Mouse (Mus musculus) c-Kit-positive CD71-positive TER-119-positive erythroid progenitor cells, embryonic 14.5 days (primary cell): ENCODE measurements around the gene Mex3d.

Experiments
- DNase-seq: peaks from one replicate; pipeline ENCODE4 v3.0.0-alpha.2; 2013; ENCODE audit warnings: low spot score

Mex3d gene

GRCm38 (mm10) chr10:80387522-80387959, at the start of gene Mex3d:
Gene Mex3d, minus strand, starts transcription at chr10:80387659.
- DNase-seq: peak; percentile 69

GRCm38 (mm10) chr10:80436276-80436675, 48.8 kb upstream of the Mex3d start:
- DNase-seq: no peak

GRCm38 (mm10) chr10:80435764-80436163, 48.3 kb upstream of the Mex3d start:
- DNase-seq: peak; percentile 66

GRCm38 (mm10) chr10:80434823-80435222, 47.4 kb upstream of the Mex3d start:
- no peak for DNase-seq

- DNase-seq: no peak
Observed at GRCm38 (mm10) chr10:80434233-80434592, 46.8 kb upstream of the Mex3d start.

- DNase-seq: peak; percentile 95
Observed at GRCm38 (mm10) chr10:80433513-80434232, 46.2 kb upstream of the Mex3d start, which contains the start of gene Tcf3. Gene Tcf3, minus strand, starts transcription at chr10:80433647.

- no peak for DNase-seq
Observed at GRCm38 (mm10) chr10:80432936-80433512, 45.6 kb upstream of the Mex3d start.

GRCm38 (mm10) chr10:80432387-80432785, 44.9 kb upstream of the Mex3d start:
- DNase-seq: no peak

GRCm38 (mm10) chr10:80431570-80432386, 44.3 kb upstream of the Mex3d start:
- no peak for DNase-seq

- DNase-seq: no peak
Observed at GRCm38 (mm10) chr10:80430375-80430980, 43.0 kb upstream of the Mex3d start.

- DNase-seq: no peak
Observed at GRCm38 (mm10) chr10:80429800-80430199, 42.3 kb upstream of the Mex3d start.

- DNase-seq: no peak
Observed at GRCm38 (mm10) chr10:80425041-80425440, 37.6 kb upstream of the Mex3d start.

- peak; percentile 87 for DNase-seq
Observed at GRCm38 (mm10) chr10:80423562-80423961, 36.1 kb upstream of the Mex3d start.

- DNase-seq: peak; percentile 80
Observed at GRCm38 (mm10) chr10:80421651-80422472, 34.4 kb upstream of the Mex3d start.

GRCm38 (mm10) chr10:80421208-80421607, 33.7 kb upstream of the Mex3d start:
- DNase-seq: no peak

- DNase-seq: no peak
Observed at GRCm38 (mm10) chr10:80420729-80421128, 33.3 kb upstream of the Mex3d start.

GRCm38 (mm10) chr10:80419419-80419818, 32.0 kb upstream of the Mex3d start:
- DNase-seq: peak; percentile 37

- DNase-seq: peak; percentile 56
Observed at GRCm38 (mm10) chr10:80418311-80418710, 30.9 kb upstream of the Mex3d start.

- DNase-seq: no peak
Observed at GRCm38 (mm10) chr10:80417841-80418240, 30.4 kb upstream of the Mex3d start.

GRCm38 (mm10) chr10:80417371-80417770, 29.9 kb upstream of the Mex3d start:
- no peak for DNase-seq

- DNase-seq: no peak
Observed at GRCm38 (mm10) chr10:80415566-80415965, 28.1 kb upstream of the Mex3d start.
